Mouse (Mus musculus): ENCODE measurements at regions not wholly inside any gene's neighbourhood (a gene's known extent, or its start where the extent isn't known, plus 50 kb on each side); places are given as distances from the start of the nearest gene placed in this dataset.

GRCm38 (mm10) chr6:98693411-98693810 is 350.9 kb upstream of the Gm765 start:
- no peak overlapping the region for H3K27ac ChIP-seq (ENCODE audit: insufficient read depth, low read depth)
- H3K79me2 ChIP-seq (replicated peaks; ENCODE audit: control insufficient read depth, extremely low read depth, insufficient read depth, poor library complexity, severe bottlenecking) = no peaks in the 10 kb centered on the region
- no peaks in the 10 kb centered on the region for H3K36me3 ChIP-seq (replicated peaks in 1 of 2; ENCODE audit: control insufficient read depth in 1 of 2, insufficient read depth in 1 of 2, low read length in 1 of 2)
- in situ Hi-C loops (cut with MboI; ENCODE audit: low pct_ligation_motif_present, low pct_unique_long_range_greater_than_20kb, low sequenced_read_pairs) = no loop called here
- H3K4me3 ChIP-seq (replicated peaks in 1 of 3; ENCODE audit: low read depth in 2 of 3, low read length in 2 of 3, poor library complexity in 1 of 3) = no peak overlapping the region
- H3K9ac ChIP-seq (ENCODE audit: insufficient read depth, low read depth) = no peak overlapping the region
- H3K9me3 ChIP-seq (replicated peaks; ENCODE audit: low read length) = no peaks in the 10 kb centered on the region
- dilution Hi-C loops (cut with MboI; ENCODE audit: extremely low pct_ligation_motif_present, extremely low pct_unique_long_range_greater_than_20kb, low sequenced_read_pairs) = no loop called here
- H3K27me3 ChIP-seq (replicated peaks) = no peaks in the 10 kb centered on the region
- H3K4me1 ChIP-seq (ENCODE audit: control insufficient read depth in 1 of 2, insufficient read depth in 2 of 2) = no peaks in the 10 kb centered on the region
- DNase-seq (ENCODE audit: extremely low read depth) = no peak
- no peak overlapping the region for H3K4me2 ChIP-seq (ENCODE audit: insufficient read depth, low read depth, poor library complexity, severe bottlenecking)
- TF ChIP-seq CHD1 (IDR thresholded peaks at IDR 0.05; ENCODE audit: low read depth, low read length) = no peak
- no peak for TF ChIP-seq BHLHE40 (IDR thresholded peaks at IDR 0.05; ENCODE audit: low read depth, low read length)
- no peak for TF ChIP-seq ZKSCAN1 (IDR thresholded peaks at IDR 0.05; ENCODE audit: borderline replicate concordance, low read depth, low read length)
- TF ChIP-seq SMC3 (IDR thresholded peaks at IDR 0.05; ENCODE audit: low read depth, low read length) = no peak
- no peak for TF ChIP-seq MEF2A (IDR thresholded peaks at IDR 0.05; ENCODE audit: borderline replicate concordance, low read depth, low read length)
- TF ChIP-seq USF1 (IDR thresholded peaks at IDR 0.05; ENCODE audit: low read depth, low read length) = no peak
- no peak for TF ChIP-seq MXI1 (IDR thresholded peaks at IDR 0.05; ENCODE audit: low read depth, low read length)
- TF ChIP-seq POLR2A (IDR thresholded peaks at IDR 0.05; ENCODE audit: low read depth, low read length) = no peak
- TF ChIP-seq MAFK (IDR thresholded peaks at IDR 0.05; ENCODE audit: insufficient replicate concordance, low read length) = no peak

GRCm38 (mm10) chr6:98690133-98690532 is 347.6 kb upstream of the Gm765 start:
- dilution Hi-C loops (cut with MboI; ENCODE audit: extremely low pct_ligation_motif_present, extremely low pct_unique_long_range_greater_than_20kb, low sequenced_read_pairs) = no loop called here

GRCm38 (mm10) chr6:98689395-98689794 is 346.8 kb upstream of the Gm765 start:
- no peak overlapping the region for H3K4me3 ChIP-seq (replicated peaks in 1 of 3; ENCODE audit: low read depth in 2 of 3, low read length in 2 of 3, poor library complexity in 1 of 3)
- no peaks in the 10 kb centered on the region for H3K9me3 ChIP-seq (replicated peaks; ENCODE audit: low read length)
- H3K27ac ChIP-seq (ENCODE audit: insufficient read depth, low read depth) = no peak overlapping the region
- H3K9ac ChIP-seq (ENCODE audit: insufficient read depth, low read depth) = no peak overlapping the region
- no peaks in the 10 kb centered on the region for H3K36me3 ChIP-seq (replicated peaks in 1 of 2; ENCODE audit: control insufficient read depth in 1 of 2, insufficient read depth in 1 of 2, low read length in 1 of 2)
- dilution Hi-C loops (cut with MboI; ENCODE audit: extremely low pct_ligation_motif_present, extremely low pct_unique_long_range_greater_than_20kb, low sequenced_read_pairs) = no loop called here
- no peaks in the 10 kb centered on the region for H3K27me3 ChIP-seq (replicated peaks)
- H3K4me1 ChIP-seq (ENCODE audit: control insufficient read depth in 1 of 2, insufficient read depth in 2 of 2) = no peaks in the 10 kb centered on the region
- no peaks in the 10 kb centered on the region for H3K79me2 ChIP-seq (replicated peaks; ENCODE audit: control insufficient read depth, extremely low read depth, insufficient read depth, poor library complexity, severe bottlenecking)
- TF ChIP-seq MAX (IDR thresholded peaks at IDR 0.05; ENCODE audit: low read length) (no peak), ZKSCAN1 (IDR thresholded peaks at IDR 0.05; ENCODE audit: borderline replicate concordance, low read depth, low read length) (no peak), BHLHE40 (IDR thresholded peaks at IDR 0.05; ENCODE audit: low read depth, low read length) (no peak), RAD21 (IDR thresholded peaks at IDR 0.05; ENCODE audit: low read depth, low read length) (no peak), RCOR1 (conservative IDR thresholded peaks at IDR 0.05; ENCODE audit: low read depth, low read length) (no peak), UBTF (IDR thresholded peaks at IDR 0.05; ENCODE audit: low read depth, low read length) (no peak), ELF1 (IDR thresholded peaks at IDR 0.05; ENCODE audit: low read depth, low read length) (no peak), MXI1 (IDR thresholded peaks at IDR 0.05; ENCODE audit: low read depth, low read length) (no peak), EP300 (IDR thresholded peaks at IDR 0.05; ENCODE audit: low read length) (no peak), USF2 (conservative IDR thresholded peaks at IDR 0.05; ENCODE audit: low read depth, low read length) (no peak), HCFC1 (IDR thresholded peaks at IDR 0.05; ENCODE audit: low read depth, low read length) (no peak), USF1 (IDR thresholded peaks at IDR 0.05; ENCODE audit: low read depth, low read length) (no peak), TCF12 (IDR thresholded peaks at IDR 0.05; ENCODE audit: low read depth, low read length) (no peak), POLR2A (IDR thresholded peaks at IDR 0.05; ENCODE audit: low read depth, low read length) (no peak), TBP (conservative IDR thresholded peaks at IDR 0.05; ENCODE audit: low read depth, low read length) (no peak), NRF1 (IDR thresholded peaks at IDR 0.05; ENCODE audit: low read depth, low read length) (no peak)
- in situ Hi-C loops (cut with MboI; ENCODE audit: low pct_ligation_motif_present, low pct_unique_long_range_greater_than_20kb, low sequenced_read_pairs) = no loop called here
- no peak for DNase-seq (ENCODE audit: extremely low read depth)
- no peak overlapping the region for H3K4me2 ChIP-seq (ENCODE audit: insufficient read depth, low read depth, poor library complexity, severe bottlenecking)

More at GRCm38 (mm10) chr6:98690133-98690532, 347.6 kb upstream of the Gm765 start:
- in situ Hi-C loops (cut with MboI; ENCODE audit: low pct_ligation_motif_present, low pct_unique_long_range_greater_than_20kb, low sequenced_read_pairs) = no loop called here
- Histone ChIP-seq H3K4me1 (ENCODE audit: control insufficient read depth in 1 of 2, insufficient read depth in 2 of 2) (no peaks in the 10 kb centered on the region), H3K36me3 (replicated peaks in 1 of 2; ENCODE audit: control insufficient read depth in 1 of 2, insufficient read depth in 1 of 2, low read length in 1 of 2) (no peaks in the 10 kb centered on the region), H3K27ac (ENCODE audit: insufficient read depth, low read depth) (no peak overlapping the region), H3K9me3 (replicated peaks; ENCODE audit: low read length) (no peaks in the 10 kb centered on the region), H3K4me3 (replicated peaks in 1 of 3; ENCODE audit: low read depth in 2 of 3, low read length in 2 of 3, poor library complexity in 1 of 3) (no peak overlapping the region), H3K9ac (ENCODE audit: insufficient read depth, low read depth) (no peak overlapping the region), H3K4me2 (ENCODE audit: insufficient read depth, low read depth, poor library complexity, severe bottlenecking) (no peak overlapping the region), H3K27me3 (replicated peaks) (no peaks in the 10 kb centered on the region), H3K79me2 (replicated peaks; ENCODE audit: control insufficient read depth, extremely low read depth, insufficient read depth, poor library complexity, severe bottlenecking) (no peaks in the 10 kb centered on the region)
- no peak for DNase-seq (ENCODE audit: extremely low read depth)
- no peak for TF ChIP-seq PAX5 (IDR thresholded peaks at IDR 0.05; ENCODE audit: low read length)
- no peak for TF ChIP-seq USF1 (IDR thresholded peaks at IDR 0.05; ENCODE audit: low read depth, low read length)
- no peak for TF ChIP-seq MXI1 (IDR thresholded peaks at IDR 0.05; ENCODE audit: low read depth, low read length)
- no peak for TF ChIP-seq MAX (IDR thresholded peaks at IDR 0.05; ENCODE audit: low read length)
- TF ChIP-seq ZMIZ1 (IDR thresholded peaks at IDR 0.05; ENCODE audit: low read depth, low read length) = no peak
- no peak for TF ChIP-seq UBTF (IDR thresholded peaks at IDR 0.05; ENCODE audit: low read depth, low read length)
- no peak for TF ChIP-seq MYC (IDR thresholded peaks at IDR 0.05; ENCODE audit: low read depth, low read length)
- TF ChIP-seq ZNF384 (IDR thresholded peaks at IDR 0.05; ENCODE audit: low read depth, low read length) = no peak
- no peak for TF ChIP-seq CHD1 (IDR thresholded peaks at IDR 0.05; ENCODE audit: low read depth, low read length)
- no peak for TF ChIP-seq E2F4 (IDR thresholded peaks at IDR 0.05; ENCODE audit: insufficient replicate concordance, low read depth, low read length)
- no peak for TF ChIP-seq ETS1 (conservative IDR thresholded peaks at IDR 0.05; ENCODE audit: low read depth, low read length)
- TF ChIP-seq JUND (conservative IDR thresholded peaks at IDR 0.05; ENCODE audit: low read depth, low read length) = no peak
- no peak for TF ChIP-seq GABPA (IDR thresholded peaks at IDR 0.05; ENCODE audit: insufficient replicate concordance, low read depth, low read length)
- no peak for TF ChIP-seq POLR2AphosphoS2 (IDR thresholded peaks at IDR 0.05; ENCODE audit: low read depth, low read length)
- no peak for TF ChIP-seq MEF2A (IDR thresholded peaks at IDR 0.05; ENCODE audit: borderline replicate concordance, low read depth, low read length)
- TF ChIP-seq BHLHE40 (IDR thresholded peaks at IDR 0.05; ENCODE audit: low read depth, low read length) = no peak

All from CH12.LX (cell line).